Mouse (Mus musculus) bone marrow macrophage, adult 2 months (primary cell): ENCODE data around the gene Cpa1.

ENCODE experiments used
- CTCF ChIP-seq: IDR thresholded peaks from 2 replicates; pipeline ENCODE4 v1.5.1; 2012; ENCODE audit warnings: low read depth, mild to moderate bottlenecking, low read length, moderate library complexity
- POLR2A ChIP-seq: IDR thresholded peaks from 2 replicates; pipeline ENCODE4 v1.6.1; 2012; ENCODE audit warnings: mild to moderate bottlenecking, low read depth, low read length, borderline replicate concordance

- no peak for TF ChIP-seq CTCF
- no peak for TF ChIP-seq POLR2A
Measured at GRCm38 (mm10) chr6:30617959-30618590, 20.9 kb upstream of the Cpa1 start.
